Mouse (Mus musculus) urinary bladder, postnatal 25 days (tissue): ENCODE measurements around the gene Cyp4f40.
"Not testable (repeated sequence)": the region's sequence is repeated elsewhere in the genome, so short reads cannot be mapped to it uniquely, and the experiment has no call there.

Source experiments
- DNase-seq: peaks from one replicate; pipeline ENCODE4 v3.0.0; 2022; ENCODE audit warnings: low spot score

Gene Cyp4f40

GRCm38 (mm10) chr17:32658712-32659111, at the start of gene Cyp4f40:
Gene Cyp4f40 (plus strand): TSS chr17:32658900.
- DNase-seq, result peak; percentile 22

DNA sequence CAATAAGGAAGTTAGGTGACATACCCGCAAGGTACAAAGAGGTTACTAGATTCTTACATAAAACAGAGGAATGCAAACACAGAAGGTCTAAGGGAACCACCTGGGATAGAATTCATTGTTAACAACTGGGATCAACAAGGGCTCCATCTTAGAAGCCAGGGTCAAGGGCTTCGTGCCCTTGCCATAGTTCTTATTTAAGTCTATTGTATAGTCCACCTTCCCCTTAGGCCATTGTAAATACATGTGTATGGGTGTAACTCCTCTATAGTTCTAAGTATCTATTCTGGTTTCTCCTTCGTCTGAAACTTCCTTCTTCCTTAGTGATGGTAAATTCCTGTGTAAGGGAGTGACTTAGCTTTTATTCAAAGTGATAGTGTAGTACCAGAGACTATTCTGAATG, 48.5 kb upstream of the Cyp4f40 start:
- not testable (repeated sequence) for DNase-seq

- no peak for DNase-seq
These were observed 47.8 kb upstream of the Cyp4f40 start for GRCm38 (mm10) chr17:32610896-32611295.

GRCm38 (mm10) chr17:32612417-32612816, 46.3 kb upstream of the Cyp4f40 start:
- DNase-seq, result no peak

DNA sequence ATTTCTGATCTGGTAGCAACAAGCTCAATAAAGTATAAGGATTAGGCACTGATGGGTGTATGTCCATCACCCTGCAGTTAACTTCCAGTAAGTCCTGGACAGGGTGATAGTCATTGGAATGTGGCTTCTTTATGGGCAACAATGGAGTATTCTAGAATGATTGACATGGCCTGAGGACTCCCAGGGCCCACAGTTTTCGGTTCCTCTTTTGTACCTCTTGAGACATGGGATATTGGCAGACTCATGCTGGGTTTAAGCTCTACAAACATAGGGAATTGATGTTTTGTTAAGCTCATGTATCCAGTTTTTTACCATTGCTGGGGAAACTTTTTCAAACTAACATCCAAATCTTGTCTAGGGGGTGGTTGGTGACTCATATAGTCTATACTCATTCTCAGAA, 41.4 kb upstream of the Cyp4f40 start:
- DNase-seq, result no peak

DNA sequence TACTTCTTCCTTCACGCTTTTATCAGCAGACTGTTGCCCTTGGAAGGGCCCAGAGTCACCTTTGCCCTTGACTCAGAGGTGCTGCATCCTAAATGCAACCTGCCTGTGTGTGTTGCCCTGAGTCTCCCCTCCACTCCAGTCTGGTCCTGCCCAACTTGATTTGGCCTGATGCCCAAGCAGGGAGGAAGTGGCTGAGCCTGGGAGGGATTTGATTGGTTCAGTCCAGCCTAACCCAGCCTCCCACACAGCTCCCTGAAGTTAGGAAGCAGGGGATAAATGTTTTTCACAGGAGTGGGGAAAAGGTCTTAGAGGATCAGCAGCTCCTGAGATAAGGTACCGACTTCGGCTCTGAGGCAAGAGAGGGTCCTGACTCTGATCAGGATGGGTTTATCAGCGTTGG, 37.7 kb upstream of the Cyp4f40 start, which contains the start of gene Cyp4f37:
Cyp4f37 (plus strand) TSS at position 292 of the 400 bp plus-strand sequence.
- not testable (repeated sequence) for DNase-seq

- DNase-seq, result not testable (repeated sequence)
These were observed 29.0 kb upstream of the Cyp4f40 start for GRCm38 (mm10) chr17:32629726-32630125.

- DNase-seq, result no peak
These were observed 26.8 kb upstream of the Cyp4f40 start for GRCm38 (mm10) chr17:32631936-32632335.

GRCm38 (mm10) chr17:32634242-32634971, 24.3 kb upstream of the Cyp4f40 start:
- DNase-seq, result not testable (repeated sequence)

GRCm38 (mm10) chr17:32634972-32635314, 23.8 kb upstream of the Cyp4f40 start:
- DNase-seq, result peak; percentile 88

DNA sequence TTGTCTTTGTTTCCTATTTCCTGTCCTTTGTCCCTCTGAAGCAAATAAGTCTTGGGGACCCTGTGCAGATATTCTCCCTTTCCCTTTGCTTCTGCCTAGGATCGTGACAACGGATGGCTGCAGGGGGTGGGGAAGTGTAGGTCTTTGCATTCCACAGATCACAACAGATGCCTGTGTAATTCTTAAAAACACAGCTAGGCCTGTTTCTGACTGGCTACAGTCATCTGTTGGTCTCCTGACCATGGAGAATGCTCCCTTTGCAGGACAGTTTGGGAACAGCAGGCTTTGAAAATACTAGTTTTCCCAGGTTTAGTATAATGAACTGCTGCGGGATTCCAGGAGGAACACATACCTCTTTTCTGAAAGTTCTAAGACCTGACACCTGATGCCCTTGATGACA, 22.4 kb upstream of the Cyp4f40 start:
- DNase-seq, result no peak

GRCm38 (mm10) chr17:32637151-32637550, 21.5 kb upstream of the Cyp4f40 start:
- DNase-seq, result no peak

GRCm38 (mm10) chr17:32646631-32647030, 12.1 kb upstream of the Cyp4f40 start:
- DNase-seq, result no peak

- no peak for DNase-seq
These were observed 4.8 kb upstream of the Cyp4f40 start for GRCm38 (mm10) chr17:32653860-32654259.

DNA sequence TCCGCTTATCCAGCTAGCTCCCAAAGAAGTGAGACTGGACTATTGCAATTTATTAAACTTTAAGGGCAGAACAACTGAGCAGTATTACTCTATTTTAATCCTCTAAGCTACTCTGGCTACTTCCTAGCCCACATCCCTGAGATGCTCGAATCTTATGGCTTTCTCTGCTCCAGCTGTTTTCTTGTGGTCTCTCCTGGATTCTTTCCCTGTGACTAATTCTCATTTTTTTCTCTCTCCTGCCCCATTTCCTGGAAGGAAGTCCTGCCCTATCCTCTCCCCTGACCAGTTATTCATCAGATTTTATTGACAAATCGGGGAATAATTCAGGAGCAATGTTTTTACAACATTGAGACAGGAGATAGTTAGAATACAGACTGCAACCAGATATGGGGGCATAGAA, 1.7 kb upstream of the Cyp4f40 start:
- DNase-seq, result no peak

DNA sequence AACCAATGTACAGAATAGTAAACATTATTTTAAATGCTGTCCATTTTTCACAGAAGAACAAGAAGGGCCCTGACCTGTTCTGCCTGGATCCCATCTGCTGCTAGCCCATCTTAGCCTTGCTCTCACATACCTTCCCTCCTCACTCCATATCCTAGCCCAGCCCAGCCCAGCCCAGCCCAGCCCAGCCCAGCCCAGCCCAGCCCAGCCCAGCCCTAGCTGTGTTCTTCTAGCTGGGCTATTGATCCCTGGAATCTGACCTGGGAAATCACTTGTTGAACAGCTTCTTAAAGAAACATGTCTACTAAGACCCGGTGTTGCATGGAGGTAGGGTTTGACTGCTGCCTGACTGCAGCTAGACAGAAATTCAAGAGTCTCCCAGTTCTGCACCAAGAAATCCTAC, 454 bp upstream of the Cyp4f40 start:
- DNase-seq, result no peak

GRCm38 (mm10) chr17:32673976-32674375, 15.3 kb downstream of the Cyp4f40 start:
- DNase-seq, result no peak

GRCm38 (mm10) chr17:32676040-32676635, 17.4 kb downstream of the Cyp4f40 start:
- no peak for DNase-seq

DNA sequence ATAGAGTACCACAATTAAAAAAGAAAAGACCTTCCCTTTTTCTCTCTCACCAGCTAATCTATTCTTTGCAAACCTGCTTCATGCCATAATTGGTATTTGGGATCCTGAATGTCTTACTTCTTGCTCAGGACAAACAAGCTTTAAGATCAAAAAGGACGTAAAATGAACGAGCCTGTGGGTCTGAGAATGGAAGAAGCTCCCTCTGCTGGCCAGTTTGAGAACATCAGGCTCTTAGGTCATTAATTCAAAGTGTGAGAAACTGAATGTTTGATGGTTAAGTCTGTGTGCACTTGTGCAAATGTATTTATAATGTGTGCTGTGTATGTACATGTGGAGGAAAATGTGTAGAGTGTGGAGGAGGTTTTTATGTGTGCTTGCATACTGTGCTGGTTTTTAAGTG, 21.7 kb downstream of the Cyp4f40 start:
- DNase-seq, result peak; percentile 25

- peak; percentile 12 for DNase-seq
These were observed 26.5 kb downstream of the Cyp4f40 start, which contains the start of gene Cyp4f15 for GRCm38 (mm10) chr17:32685048-32685750. Gene Cyp4f15 (plus strand): TSS chr17:32685627.

- no peak for DNase-seq
These were observed 28.0 kb downstream of the Cyp4f40 start for GRCm38 (mm10) chr17:32686722-32687121.

DNA sequence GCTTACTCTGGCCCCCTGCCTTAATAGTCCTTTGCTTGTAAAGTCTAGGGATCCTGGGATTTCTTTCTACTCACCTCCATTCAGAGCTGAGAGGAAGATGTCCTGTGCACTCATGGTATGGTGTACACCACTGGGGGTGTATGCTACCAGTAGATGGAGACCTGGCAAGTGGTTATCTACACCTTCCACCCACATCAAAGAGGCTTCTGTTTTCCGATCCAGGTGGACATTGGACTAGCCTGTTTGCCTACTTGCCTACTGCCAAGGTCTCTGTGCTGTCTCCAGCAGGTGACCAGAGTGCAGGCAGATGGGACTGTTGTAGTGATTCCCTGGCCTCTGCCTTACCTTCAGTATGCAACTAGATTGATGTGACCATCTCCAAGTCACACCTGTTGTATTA, 32.3 kb downstream of the Cyp4f40 start:
- no peak for DNase-seq

DNA sequence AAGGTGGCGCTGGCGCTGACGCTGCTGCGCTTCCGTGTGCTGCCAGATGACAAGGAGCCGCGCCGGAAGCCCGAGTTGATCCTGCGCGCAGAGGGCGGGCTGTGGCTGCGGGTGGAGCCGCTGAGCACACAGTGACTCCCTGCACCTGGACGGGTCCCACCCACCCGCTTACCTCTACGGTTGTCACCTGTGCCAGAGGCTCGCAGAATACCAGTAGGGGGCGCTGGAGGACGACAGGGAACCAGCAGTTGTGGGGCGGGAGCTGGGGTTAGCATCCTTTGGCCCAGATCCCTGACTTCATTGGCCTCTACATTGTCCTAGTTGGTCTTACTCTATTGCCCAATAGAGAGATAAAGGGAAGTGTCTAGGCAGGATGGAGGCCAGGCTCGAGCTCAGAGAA, 44.1 kb downstream of the Cyp4f40 start:
- DNase-seq, result peak; percentile 45
